Mouse (Mus musculus) limb, embryonic 14.5 days (tissue): ENCODE measurements around the gene B4galt1. TPM values are rescaled to one million over a fixed set of nuclear protein-coding genes. Genes with fewer than 3 reads are reported as not detected.

Source experiments
- ATAC-seq: fragments of 200-750 bp; cut with Nextera tagmentation; 2 replicates; pipeline ENCODE4 v1.8.0; 2017; ENCODE audit warnings: low read depth, moderate number of reproducible peaks, moderate TSS enrichment; ENCODE audit not compliant: low FRiP score
- DNase-seq: peaks from one replicate; pipeline ENCODE4 v3.0.0-alpha.2; 2015; ENCODE audit warnings: low spot score
- H3K27ac ChIP-seq: fragments of 300-500 bp; sonication (generic); replicated peaks from 2 replicates; pipeline ENCODE4 v1.5.1; 2014; ENCODE audit warnings: low read depth, mild to moderate bottlenecking, low read length, moderate library complexity, mixed read lengths
- H3K27me3 ChIP-seq: fragments of 300-500 bp; sonication (generic); 2 replicates; pipeline ENCODE4 v1.6.1; 2014; ENCODE audit warnings: low read length, mixed read lengths; ENCODE audit not compliant: control insufficient read depth, insufficient read depth
- H3K36me3 ChIP-seq: fragments of 300-500 bp; sonication (generic); 2 replicates; pipeline ENCODE4 v1.6.1; 2014; ENCODE audit warnings: mild to moderate bottlenecking, low read length, moderate library complexity, mixed read lengths; ENCODE audit not compliant: control insufficient read depth, insufficient read depth
- H3K4me1 ChIP-seq: fragments of 300-500 bp; sonication (generic); 2 replicates; pipeline ENCODE4 v1.6.1; 2014; ENCODE audit warnings: antibody characterized with exemption, low read length, mixed read lengths; ENCODE audit not compliant: control insufficient read depth, insufficient read depth
- H3K4me2 ChIP-seq: fragments of 300-500 bp; sonication (generic); replicated peaks from 2 replicates; pipeline ENCODE4 v1.6.1; 2014; ENCODE audit warnings: low read depth, mild to moderate bottlenecking, low read length, moderate library complexity; ENCODE audit not compliant: severe bottlenecking
- H3K4me3 ChIP-seq: fragments of 300-500 bp; sonication (generic); replicated peaks from 2 replicates; pipeline ENCODE4 v1.5.1; 2014; ENCODE audit warnings: low read length
- H3K9ac ChIP-seq: fragments of 300-500 bp; sonication (generic); 2 replicates; pipeline ENCODE4 v1.6.1; 2014; ENCODE audit warnings: mild to moderate bottlenecking, low read depth, low read length, moderate library complexity; ENCODE audit not compliant: severe bottlenecking
- H3K9me3 ChIP-seq: fragments of 300-500 bp; sonication (generic); 2 replicates; pipeline ENCODE4 v1.6.1; 2016; ENCODE audit warnings: low read length; ENCODE audit not compliant: control insufficient read depth
- POLR2A ChIP-seq: fragments of 200-500 bp; IDR thresholded peaks from 2 replicates; pipeline ENCODE4 v1.8.0; 2012; ENCODE audit warnings: inconsistent platforms, mild to moderate bottlenecking, moderate library complexity, borderline replicate concordance; ENCODE audit not compliant: insufficient read depth, insufficient read length; ENCODE audit errors: extremely low read depth
- WGBS: fragments of 180-500 bp; shearing (Covaris S2); extraction: QIAGEN DNeasy Blood & Tissue Kit; methylation state at CpG from one replicate; pipeline ENCODE4 v1.1.7; 2014; 5-methylcytosine and 5-hydroxymethylcytosine counted together
- polyA plus RNA-seq, 2 experiments: library from polyadenylated mRNA; depleted of rRNA in 1 of 2; stranded (reverse) in 1 of 2; unstranded in 1 of 2; fragments of >200 nt; fragmentation: Nextera tagmentation in 1 of 2; extraction: Ambion mirVana in 1 of 2; gene quantifications; 2 replicates each; pipeline versions ENCODE4 v1.2.1 to v1.2.3; 2012 to 2014

B4galt1 gene
- polyA plus RNA-seq, 2 experiments = 35.9 to 52.3 TPM

DNA sequence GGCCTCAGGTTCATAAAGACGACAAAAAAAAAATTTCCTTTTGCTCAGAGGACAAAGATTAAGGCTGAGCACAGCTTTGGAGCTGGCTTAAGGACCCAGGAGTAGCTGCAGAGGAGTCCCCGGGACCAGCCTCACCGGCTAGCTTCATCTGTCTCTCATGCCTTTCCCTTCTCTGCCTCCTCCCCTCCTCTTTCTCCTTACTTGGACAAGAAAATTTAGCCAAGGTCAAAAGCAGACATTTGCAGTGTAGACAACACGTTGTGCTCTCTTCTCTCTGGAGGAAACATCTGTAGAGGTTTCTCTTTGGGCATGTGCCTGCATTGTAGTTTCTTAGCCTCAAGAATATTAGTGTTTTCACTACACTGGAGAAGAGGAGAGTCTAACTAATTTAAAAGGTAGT, 32.1 kb upstream of the B4galt1 start:
- Histone ChIP-seq H3K9ac (no peak overlapping the region), H3K36me3 (no peaks in the 10 kb centered on the region), H3K4me2 (no peak overlapping the region), H3K4me1 (0 out of 2 replicates have a peak, but pooled peaks cover 5% of the 10 kb centered on the region), H3K9me3 (no peaks in the 10 kb centered on the region), H3K27ac (no peak overlapping the region), H3K27me3 (no peaks in the 10 kb centered on the region), H3K4me3 (no peak overlapping the region)
- 75% methylated on average over 4 of the region's 4 CpGs for WGBS
- no peak for DNase-seq
- no peak for TF ChIP-seq POLR2A
- no peak for ATAC-seq

DNA sequence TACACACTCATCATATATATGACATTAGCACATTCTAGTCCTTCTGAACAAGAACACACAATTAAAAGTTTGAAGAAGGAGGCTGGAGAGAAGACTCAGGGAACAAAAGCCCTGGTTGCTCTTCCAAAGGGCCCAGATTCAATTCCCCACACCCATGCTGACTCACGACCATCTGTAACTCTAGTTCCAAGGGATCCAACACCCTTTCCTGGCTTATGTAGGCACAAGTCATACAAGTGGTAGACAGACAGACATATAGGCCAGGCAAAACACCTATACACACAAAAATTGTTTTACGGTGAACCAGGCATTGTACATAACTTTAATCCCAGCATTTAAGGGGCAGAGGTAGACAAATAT, 31.3 kb upstream of the B4galt1 start:
- TF ChIP-seq POLR2A = no peak
- no peak overlapping the region for H3K9ac ChIP-seq
- no peak for DNase-seq
- no peak for ATAC-seq
- H3K4me3 ChIP-seq = no peak overlapping the region
- no peaks in the 10 kb centered on the region for H3K9me3 ChIP-seq
- H3K27me3 ChIP-seq = no peaks in the 10 kb centered on the region
- no peaks in the 10 kb centered on the region for H3K36me3 ChIP-seq
- WGBS = 83% methylated on average over 2 of the region's 2 CpGs
- H3K4me1 ChIP-seq = 0 out of 2 replicates have a peak, but pooled peaks cover 5% of the 10 kb centered on the region
- H3K4me2 ChIP-seq = no peak overlapping the region
- H3K27ac ChIP-seq = no peak overlapping the region

GRCm38 (mm10) chr4:40884282-40885165, 30.7 kb upstream of the B4galt1 start:
- H3K27ac ChIP-seq = no peak overlapping the region
- no peaks in the 10 kb centered on the region for H3K36me3 ChIP-seq
- 69% methylated on average over 12 of the region's 12 CpGs for WGBS
- no peak overlapping the region for H3K9ac ChIP-seq
- 0 out of 2 replicates have a peak, but pooled peaks cover 5% of the 10 kb centered on the region for H3K4me1 ChIP-seq
- no peaks in the 10 kb centered on the region for H3K9me3 ChIP-seq
- no peaks in the 10 kb centered on the region for H3K27me3 ChIP-seq
- TF ChIP-seq POLR2A = no peak
- DNase-seq (peak; percentile 25), ATAC-seq (no peak)
- H3K4me3 ChIP-seq = no peak overlapping the region
- H3K4me2 ChIP-seq = no peak overlapping the region

- no peak overlapping the region for H3K4me3 ChIP-seq
- 0 out of 2 replicates have a peak, but pooled peaks cover 5% of the 10 kb centered on the region for H3K4me1 ChIP-seq
- 76% methylated on average over 10 of the region's 10 CpGs for WGBS
- DNase-seq (no peak), ATAC-seq (no peak; the same call in 1 of the 2 replicates)
- no peak overlapping the region for H3K9ac ChIP-seq
- no peak overlapping the region for H3K4me2 ChIP-seq
- TF ChIP-seq POLR2A = no peak
- no peak overlapping the region for H3K27ac ChIP-seq
- no peaks in the 10 kb centered on the region for H3K36me3 ChIP-seq
- H3K9me3 ChIP-seq = no peaks in the 10 kb centered on the region
- H3K27me3 ChIP-seq = no peaks in the 10 kb centered on the region
Observed at GRCm38 (mm10) chr4:40883200-40883599, 29.4 kb upstream of the B4galt1 start.

GRCm38 (mm10) chr4:40877528-40877927, 23.7 kb upstream of the B4galt1 start:
- DNase-seq (no peak), ATAC-seq (no peak)
- Histone ChIP-seq H3K4me1 (peaks cover 41% of the 10 kb centered on the region), H3K4me3 (no peak overlapping the region), H3K4me2 (no peak overlapping the region), H3K36me3 (no peaks in the 10 kb centered on the region), H3K9me3 (no peaks in the 10 kb centered on the region), H3K27me3 (no peaks in the 10 kb centered on the region), H3K27ac (peak overlapping the region; percentile 76), H3K9ac (no peak overlapping the region)
- WGBS = 87% methylated on average over 5 of the region's 5 CpGs
- no peak for TF ChIP-seq POLR2A
